In genomic region chr2:119032191-119032590, GRCm38 (mm10) we compare ENCODE assay signal across 25 mouse cellular contexts. TPM values are rescaled to one million over a fixed set of nuclear protein-coding genes. Genes with fewer than 3 reads are reported as not detected.
DNase-seq lines count a peak whose midpoint lies in the region; ATAC-seq and TF ChIP-seq lines count a peak whose summit lies in the region.
"Had no signal": no experiment of that assay in that cellular context is flagged by ENCODE, and none has a peak within 500 bp of the region (broad histone marks: within the 10 kb centered on the region; RNA-seq: fewer than 3 reads in every experiment).

No protein-coding gene starts in this region.

- no peak for TF ChIP-seq POLR2A in MEL (IDR thresholded peaks at IDR 0.05; ENCODE audit: control insufficient read depth in 1 of 2, insufficient read depth in 1 of 2, low read depth in 1 of 2, low read length in 2 of 2, poor library complexity in 1 of 2)

- H3K4me3 ChIP-seq in MEL (ENCODE audit: control insufficient read depth in 1 of 2, insufficient read depth in 1 of 2, low read depth in 2 of 2, low read length in 2 of 2) (no peak overlapping the region), macrophage (ENCODE audit: inconsistent target) (no peak overlapping the region)
- H3K4me3 ChIP-seq in intestine, embryonic 15.5 days (replicated peaks), result no peak overlapping the region
- no peak overlapping the region for H3K4me3 ChIP-seq in intestine, embryonic 16.5 days (ENCODE audit: low read length)
- H3K4me3 ChIP-seq: embryonic facial prominence, embryonic 13.5 days; embryonic facial prominence, embryonic 15.5 days; forebrain, embryonic 13.5 days; forebrain, embryonic 15.5 days had no signal

- H3K9ac ChIP-seq in MEL (ENCODE audit: control insufficient read depth, low read depth, low read length, poor library complexity, severe bottlenecking), result no peak overlapping the region
- H3K9ac ChIP-seq in intestine, embryonic 15.5 days, result no peak overlapping the region
- H3K9ac ChIP-seq in intestine, embryonic 16.5 days (ENCODE audit: low read depth, low read length), result no peak overlapping the region
- H3K9ac ChIP-seq: embryonic facial prominence, embryonic 13.5 days; embryonic facial prominence, embryonic 15.5 days; forebrain, embryonic 13.5 days; forebrain, embryonic 15.5 days; forebrain, postnatal 0 days had no signal

- no peak for TF ChIP-seq EP300 in MEL (IDR thresholded peaks at IDR 0.05; ENCODE audit: low read depth in 1 of 2, low read length in 2 of 2)

- WGBS in macrophage (ENCODE audit: missing documents), result 22% methylated on average over 4 of the region's 4 CpGs
- 59% methylated on average over 4 of the region's 4 CpGs for WGBS in intestine, embryonic 15.5 days
- 63% methylated on average over 4 of the region's 4 CpGs for WGBS in intestine, embryonic 16.5 days

- H3K27me3 ChIP-seq in MEL (ENCODE audit: control insufficient read depth in 1 of 2, insufficient read depth in 2 of 2, low read length in 2 of 2), result no peaks in the 10 kb centered on the region
- no peaks in the 10 kb centered on the region for H3K27me3 ChIP-seq in intestine, embryonic 15.5 days (replicated peaks)
- no peaks in the 10 kb centered on the region for H3K27me3 ChIP-seq in intestine, embryonic 16.5 days (replicated peaks; ENCODE audit: control insufficient read depth, insufficient read depth, low read length)
- H3K27me3 ChIP-seq: embryonic facial prominence, embryonic 13.5 days; embryonic facial prominence, embryonic 15.5 days; forebrain, embryonic 15.5 days; Patski had no signal

- H3K36me3 ChIP-seq in MEL (ENCODE audit: control insufficient read depth in 1 of 2, insufficient read depth in 2 of 2, low read length in 2 of 2) (peaks cover 0 to 19% of the 10 kb centered on the region in 2 experiments; a peak in 3 of 4 replicates), macrophage (ENCODE audit: inconsistent target) (peaks cover 4% of the 10 kb centered on the region; the same call in 1 of the 2 replicates)
- no peaks in the 10 kb centered on the region for H3K36me3 ChIP-seq in intestine, embryonic 15.5 days
- H3K36me3 ChIP-seq in intestine, embryonic 16.5 days (ENCODE audit: control insufficient read depth, insufficient read depth, low read length), result no peaks in the 10 kb centered on the region

- no peak for ATAC-seq in intestine, embryonic 15.5 days
- no peak for ATAC-seq in intestine, embryonic 16.5 days
- ATAC-seq: activated CD4-positive, CD25-positive, alpha-beta regulatory T cell, adult 4 months; CD4-positive, CD25-positive, alpha-beta regulatory T cell, adult 4 months; forebrain, embryonic 13.5 days; forebrain, embryonic 15.5 days; forebrain, postnatal 0 days; Patski had no signal

- no peak for TF ChIP-seq CTCF in MEL (IDR thresholded peaks at IDR 0.05 in 2 of 3, conservative IDR thresholded peaks at IDR 0.05 in 1 of 3; ENCODE audit: control insufficient read depth in 1 of 3, insufficient read depth in 1 of 3, low read depth in 2 of 3, low read length in 3 of 3, poor library complexity in 1 of 3, severe bottlenecking in 1 of 3)

- no peak for TF ChIP-seq RAD21 in MEL (IDR thresholded peaks at IDR 0.05; ENCODE audit: low read depth, low read length)

- no peak overlapping the region for H3K27ac ChIP-seq in MEL (ENCODE audit: control insufficient read depth, low read depth, low read length)
- H3K27ac ChIP-seq in macrophage, result peak overlapping the region; percentile 15; the same call in 1 of the 2 replicates
- no peak overlapping the region for H3K27ac ChIP-seq in intestine, embryonic 15.5 days
- H3K27ac ChIP-seq in intestine, embryonic 16.5 days (ENCODE audit: low read length), result no peak overlapping the region
- H3K27ac ChIP-seq: embryonic facial prominence, embryonic 13.5 days; embryonic facial prominence, embryonic 15.5 days; forebrain, embryonic 13.5 days; forebrain, embryonic 15.5 days had no signal

- H3K4me2 ChIP-seq in intestine, embryonic 15.5 days (replicated peaks), result no peak overlapping the region
- H3K4me2 ChIP-seq in intestine, embryonic 16.5 days (ENCODE audit: low read depth, low read length), result no peak overlapping the region
- H3K4me2 ChIP-seq: embryonic facial prominence, embryonic 13.5 days; embryonic facial prominence, embryonic 15.5 days; forebrain, embryonic 13.5 days; forebrain, embryonic 15.5 days had no signal

- peak; percentile 94 for DNase-seq in 3T3-L1 (ENCODE audit: low read depth, low spot score)
- DNase-seq in MEL (ENCODE audit: low read depth, low spot score), result peak; percentile 45
- peak; percentile 86 for DNase-seq in NIH3T3 (ENCODE audit: low read depth)
- no peak for DNase-seq in embryo, embryonic 9.5 days (ENCODE audit: extremely low spot score)
- DNase-seq: adrenal gland, adult 8-10 months; adrenal gland, postnatal 14 days; adrenal gland, postnatal 36 days; B cell, adult 2 months; cerebellum, adult 11-12 months; cerebellum, adult 2 months; cerebellum, adult 9-10 months; cerebellum, postnatal 10 days; cerebellum, postnatal 25 days; forebrain, postnatal 0 days had no signal

- H3K79me2 ChIP-seq in MEL (ENCODE audit: control insufficient read depth, insufficient read depth, low read length, poor library complexity) (peaks cover 23% of the 10 kb centered on the region), macrophage (ENCODE audit: inconsistent target) (peaks cover 19% of the 10 kb centered on the region)

- peaks cover 0 to 13% of the 10 kb centered on the region in 2 experiments; a peak in 3 of 4 replicates for H3K4me1 ChIP-seq in MEL (ENCODE audit: control insufficient read depth in 1 of 2, insufficient read depth in 2 of 2, low read length in 2 of 2)
- H3K4me1 ChIP-seq in intestine, embryonic 15.5 days (replicated peaks), result peaks cover 13% of the 10 kb centered on the region
- H3K4me1 ChIP-seq in intestine, embryonic 16.5 days (ENCODE audit: control insufficient read depth, insufficient read depth, low read length), result peaks cover 12% of the 10 kb centered on the region

- H3K9me3 ChIP-seq in MEL (replicated peaks; ENCODE audit: insufficient read depth, low read length), result no peaks in the 10 kb centered on the region
- H3K9me3 ChIP-seq in intestine, embryonic 15.5 days, result no peaks in the 10 kb centered on the region
- H3K9me3 ChIP-seq in intestine, embryonic 16.5 days (ENCODE audit: control insufficient read depth, low read length), result no peaks in the 10 kb centered on the region
- H3K9me3 ChIP-seq: embryonic facial prominence, embryonic 13.5 days; embryonic facial prominence, embryonic 15.5 days; forebrain, embryonic 13.5 days; forebrain, embryonic 15.5 days; G1E had no signal

TF ChIP-seq in MEL, 35 proteins besides CTCF, POLR2A, EP300 and RAD21:
- TF ChIP-seq E2F4 (IDR thresholded peaks at IDR 0.05; ENCODE audit: borderline replicate concordance, low read depth, low read length), result no peak
- no peak for TF ChIP-seq GATA1 (IDR thresholded peaks at IDR 0.05; ENCODE audit: low read depth, low read length)
- TF ChIP-seq MEF2A (IDR thresholded peaks at IDR 0.05; ENCODE audit: extremely low read depth, insufficient replicate concordance, low read depth, low read length, poor library complexity, severe bottlenecking), result no peak

RNA-seq across cellular contexts. Expression of gene Rpusd2, which starts 2.4 kb away (rescaled TPM):
- 15.2 and 18.6 TPM in 2 replicates for total RNA-seq in MEL (2012; rRNA removed)
- polyA plus RNA-seq in MEL (2012; ENCODE audit: insufficient read depth in 1 of 2, insufficient read length in 2 of 2, low read depth in 1 of 2, low replicate concordance in 2 of 2, missing spikeins in 1 of 2), result 10 to 100 TPM in 1 of 2 experiments, not detected in 1; 15.5 TPM
- 1 to 10 TPM in 15 of 26 experiments, under 1 TPM in 11; 0.21 to 8.1 (median 1.5) TPM for total RNA-seq in macrophage (2018; cell fraction: chromatin; rRNA removed)
- 1 to 10 TPM in 23 of 26 experiments, under 1 TPM in 3; 0.48 to 5.9 (median 3.3) TPM for total RNA-seq in macrophage (2018; cell fraction: cytosol; rRNA removed)
- 1 to 10 TPM in 18 of 26 experiments, under 1 TPM in 8; 0.36 to 7.6 (median 1.3) TPM for total RNA-seq in macrophage (2018; cell fraction: nucleus; rRNA removed)
- polyA plus RNA-seq in macrophage (2018), result 1.7 to 3.6 TPM (median 2.4 TPM) in 3 replicates
- polyA plus RNA-seq in intestine, embryonic 15.5 days (2015; fragmentation: Nextera tagmentation; extraction: Ambion mirVana), result 4.8 and 4.9 TPM in 2 replicates
- polyA plus RNA-seq in intestine, embryonic 16.5 days (2015; fragmentation: Nextera tagmentation; extraction: Ambion mirVana), result 3.9 TPM in 2 replicates

RNA-seq across cellular contexts. Expression of gene Ccdc32, which starts 3.0 kb away (rescaled TPM):
- total RNA-seq in MEL (2012; rRNA removed), result 14.8 and 18.7 TPM in 2 replicates
- polyA plus RNA-seq in MEL (2012; ENCODE audit: insufficient read depth in 1 of 2, insufficient read length in 2 of 2, low read depth in 1 of 2, low replicate concordance in 2 of 2, missing spikeins in 1 of 2), result 10 to 100 TPM in 1 of 2 experiments, not detected in 1; 15.0 TPM
- 10 to 100 TPM in 9 of 26 experiments, 1 to 10 TPM in 17; 2.5 to 17.9 (median 7.4) TPM for total RNA-seq in macrophage (2018; cell fraction: chromatin; rRNA removed)
- 10 to 100 TPM; 12.2 to 27.6 (median 18.7) TPM for total RNA-seq in macrophage (2018; cell fraction: cytosol; rRNA removed)
- 10 to 100 TPM in 8 of 26 experiments, 1 to 10 TPM in 18; 3.0 to 18.4 (median 7.1) TPM for total RNA-seq in macrophage (2018; cell fraction: nucleus; rRNA removed)
- 22.4 to 25.3 TPM (median 25.0 TPM) in 3 replicates for polyA plus RNA-seq in macrophage (2018)
- 30.4 and 30.6 TPM in 2 replicates for polyA plus RNA-seq in intestine, embryonic 15.5 days (2015; fragmentation: Nextera tagmentation; extraction: Ambion mirVana)
- polyA plus RNA-seq in intestine, embryonic 16.5 days (2015; fragmentation: Nextera tagmentation; extraction: Ambion mirVana), result 37.6 and 39.9 TPM in 2 replicates

RNA-seq across cellular contexts. Expression of gene Knl1, which starts 14.7 kb away (rescaled TPM):
- 23.2 and 31.7 TPM in 2 replicates for total RNA-seq in MEL (2012; rRNA removed)
- polyA plus RNA-seq in MEL (2012; ENCODE audit: insufficient read depth in 1 of 2, insufficient read length in 2 of 2, low read depth in 1 of 2, low replicate concordance in 2 of 2, missing spikeins in 1 of 2) (100 to 1,000 TPM in 1 of 2 experiments, 10 to 100 TPM in 1; 18.6 to 160 TPM), macrophage (2018) (0.27 to 2.3 TPM (median 1.2 TPM) in 3 replicates)
- 10 to 100 TPM in 8 of 26 experiments, 1 to 10 TPM in 17, under 1 TPM in 1; 0.62 to 31.1 (median 4.8) TPM for total RNA-seq in macrophage (2018; cell fraction: chromatin; rRNA removed)
- total RNA-seq in macrophage (2018; cell fraction: cytosol; rRNA removed), result 1 to 10 TPM in 14 of 26 experiments, under 1 TPM in 12; 0.35 to 3.9 (median 1.1) TPM
- 10 to 100 TPM in 1 of 26 experiments, 1 to 10 TPM in 23, under 1 TPM in 2; 0.81 to 16.5 (median 2.5) TPM for total RNA-seq in macrophage (2018; cell fraction: nucleus; rRNA removed)
- 41.9 and 53.7 TPM in 2 replicates for polyA plus RNA-seq in intestine, embryonic 15.5 days (2015; fragmentation: Nextera tagmentation; extraction: Ambion mirVana)
- polyA plus RNA-seq in intestine, embryonic 16.5 days (2015; fragmentation: Nextera tagmentation; extraction: Ambion mirVana), result 28.3 and 37.8 TPM in 2 replicates
